In genomic region chr15:79893824-79894123, GRCm38 (mm10) we compare ENCODE assay signal across 14 mouse cellular contexts. TPM values are rescaled to one million over a fixed set of nuclear protein-coding genes. Genes with fewer than 3 reads are reported as not detected.
DNase-seq lines count a peak whose midpoint lies in the region; ATAC-seq and TF ChIP-seq lines count a peak whose summit lies in the region.
"Had no signal": no experiment of that assay in that cellular context is flagged by ENCODE, and none has a peak within 500 bp of the region (broad histone marks: within the 10 kb centered on the region; RNA-seq: fewer than 3 reads in every experiment).

No protein-coding gene starts in this region.

- peaks cover 15% of the 10 kb centered on the region for H3K4me1 ChIP-seq in heart, adult 2 months (ENCODE audit: control insufficient read depth, insufficient read depth, low read length)
- peaks cover 13% of the 10 kb centered on the region; the same call in 1 of the 2 replicates for H3K4me1 ChIP-seq in lung, embryonic 15.5 days
- H3K4me1 ChIP-seq in intestine, embryonic 15.5 days (replicated peaks): peaks cover 12% of the 10 kb centered on the region

- DNase-seq in heart, adult 2 months: no peak
- DNase-seq in heart, postnatal 10 days: no peak
- DNase-seq in lung, postnatal 25 days (ENCODE audit: low spot score): no peak
- peak; percentile 39 for DNase-seq in retina, embryonic 14.5 days (ENCODE audit: low spot score)
- no peak for DNase-seq in adrenal gland, adult 2 months
- DNase-seq: cerebellum, adult 11 months; gastrocnemius, postnatal 36 days; kidney, adult 9 months had no signal

- H3K9ac ChIP-seq in heart, adult 2 months (ENCODE audit: low read depth, low read length): no peak overlapping the region
- no peak overlapping the region for H3K9ac ChIP-seq in lung, embryonic 15.5 days
- H3K9ac ChIP-seq in intestine, embryonic 15.5 days: no peak overlapping the region
- H3K9ac ChIP-seq: midbrain, embryonic 15.5 days had no signal

- H3K27ac ChIP-seq in heart, adult 2 months: peak overlapping the region; percentile 38
- H3K27ac ChIP-seq in lung, embryonic 15.5 days: no peak overlapping the region
- no peak overlapping the region for H3K27ac ChIP-seq in intestine, embryonic 15.5 days
- H3K27ac ChIP-seq: midbrain, embryonic 15.5 days had no signal

- intact Hi-C loops in heart, adult 2 months (cut with DNase I): no loop called here
- intact Hi-C loops in heart, postnatal 10 days (cut with DNase I): no loop called here

- H3K27me3 ChIP-seq in heart, adult 2 months (ENCODE audit: control insufficient read depth, insufficient read depth, low read length): no peaks in the 10 kb centered on the region
- H3K27me3 ChIP-seq in lung, embryonic 15.5 days: no peaks in the 10 kb centered on the region
- H3K27me3 ChIP-seq in intestine, embryonic 15.5 days (replicated peaks): no peaks in the 10 kb centered on the region

- no peaks in the 10 kb centered on the region for H3K9me3 ChIP-seq in lung, embryonic 15.5 days
- no peaks in the 10 kb centered on the region for H3K9me3 ChIP-seq in intestine, embryonic 15.5 days
- H3K9me3 ChIP-seq: midbrain, embryonic 15.5 days had no signal

- ATAC-seq in lung, embryonic 15.5 days (ENCODE audit: borderline replicate concordance, extremely low read depth, low FRiP score, low TSS enrichment): no peak
- ATAC-seq in intestine, embryonic 15.5 days: no peak; the same call in 1 of the 2 replicates
- ATAC-seq in frontal cortex, adult (ENCODE audit: low TSS enrichment): no peak
- ATAC-seq: midbrain, embryonic 15.5 days had no signal

- TF ChIP-seq POLR2A in heart, adult 2 months (IDR thresholded peaks at IDR 0.05; ENCODE audit: insufficient read depth, low read depth, low read length): no peak

- peaks cover 7% of the 10 kb centered on the region for H3K36me3 ChIP-seq in heart, adult 2 months (ENCODE audit: control insufficient read depth, insufficient read depth, low read length)
- no peaks in the 10 kb centered on the region; the same call in 1 of the 2 replicates for H3K36me3 ChIP-seq in lung, embryonic 15.5 days
- H3K36me3 ChIP-seq in intestine, embryonic 15.5 days: no peaks in the 10 kb centered on the region
- H3K36me3 ChIP-seq: midbrain, embryonic 15.5 days had no signal

- H3K4me3 ChIP-seq in heart, adult 2 months: peak overlapping the region; percentile 14
- 0 out of 2 replicates have a peak overlapping the region, but pooled peaks have one; percentile 2 for H3K4me3 ChIP-seq in lung, embryonic 15.5 days
- H3K4me3 ChIP-seq in intestine, embryonic 15.5 days (replicated peaks): no peak overlapping the region
- H3K4me3 ChIP-seq: midbrain, embryonic 15.5 days had no signal

- H3K79me2 ChIP-seq in heart, adult 2 months (replicated peaks; ENCODE audit: control insufficient read depth, insufficient read depth, low read length): no peaks in the 10 kb centered on the region

- TF ChIP-seq CTCF in heart, adult 2 months (IDR thresholded peaks at IDR 0.05): no peak

- peak overlapping the region; percentile 23; the same call in 1 of the 2 replicates for H3K4me2 ChIP-seq in lung, embryonic 15.5 days
- H3K4me2 ChIP-seq in intestine, embryonic 15.5 days (replicated peaks): 0 out of 2 replicates have a peak overlapping the region, but pooled peaks have one; percentile 24
- H3K4me2 ChIP-seq: midbrain, embryonic 15.5 days had no signal

- 42% methylated on average over 3 of the region's 3 CpGs for WGBS in heart, adult 2 months
- 47% methylated on average over 3 of the region's 3 CpGs for WGBS in lung, embryonic 15.5 days
- WGBS in intestine, embryonic 15.5 days: 39% methylated on average over 3 of the region's 3 CpGs

- TF ChIP-seq EP300 in heart, adult 2 months (IDR thresholded peaks at IDR 0.05; ENCODE audit: insufficient read depth, low read depth, low read length): no peak

RNA-seq across cellular contexts. Expression of gene Apobec3, which starts 2.3 kb away (rescaled TPM):
- total RNA-seq in heart, adult 2 months (2021): 1 to 10 TPM; 6.8 to 7.1 TPM
- polyA plus RNA-seq in heart, adult 2 months (2012; rRNA removed): 13.9 and 16.3 TPM in 2 replicates
- 10 to 100 TPM; 11.2 to 11.7 TPM for total RNA-seq in heart, postnatal 10 days (2021)
- 30.0 and 38.5 TPM in 2 replicates for polyA plus RNA-seq in lung, embryonic 15.5 days (2015; fragmentation: Nextera tagmentation; extraction: Ambion mirVana)
- 13.1 and 15.4 TPM in 2 replicates for polyA plus RNA-seq in intestine, embryonic 15.5 days (2015; fragmentation: Nextera tagmentation; extraction: Ambion mirVana)
- 10 to 100 TPM; 13.1 to 16.5 TPM for total RNA-seq in adrenal gland, adult 2 months (2021)
- polyA plus RNA-seq in adrenal gland, adult 2 months (2012; rRNA removed): 5.2 and 6.7 TPM in 2 replicates

RNA-seq across cellular contexts. Expression of gene Cbx6, which starts 59.3 kb away (rescaled TPM):
- 10 to 100 TPM; 21.1 to 21.3 TPM for total RNA-seq in heart, adult 2 months (2021)
- polyA plus RNA-seq in heart, adult 2 months (2012; rRNA removed): 22.9 and 24.1 TPM in 2 replicates
- total RNA-seq in heart, postnatal 10 days (2021): 10 to 100 TPM; 40.7 to 48.7 TPM
- 72.9 and 73.8 TPM in 2 replicates for polyA plus RNA-seq in lung, embryonic 15.5 days (2015; fragmentation: Nextera tagmentation; extraction: Ambion mirVana)
- 39.1 and 39.7 TPM in 2 replicates for polyA plus RNA-seq in intestine, embryonic 15.5 days (2015; fragmentation: Nextera tagmentation; extraction: Ambion mirVana)
- 10 to 100 TPM; 46.2 to 67.3 TPM for total RNA-seq in adrenal gland, adult 2 months (2021)
- polyA plus RNA-seq in adrenal gland, adult 2 months (2012; rRNA removed): 105 and 106 TPM in 2 replicates

RNA-seq across cellular contexts. Expression of gene Npcd, which starts 59.7 kb away (rescaled TPM):
- under 1 TPM; 0.29 to 0.30 TPM for total RNA-seq in heart, adult 2 months (2021)
- polyA plus RNA-seq in heart, adult 2 months (2012; rRNA removed): 0.31 TPM in 1 of 2 replicates, not detected in the other
- 1 to 10 TPM in 1 of 2 experiments, under 1 TPM in 1; 0.74 to 1.8 TPM for total RNA-seq in heart, postnatal 10 days (2021)
- polyA plus RNA-seq in lung, embryonic 15.5 days (2015; fragmentation: Nextera tagmentation; extraction: Ambion mirVana): 0.55 TPM in 1 of 2 replicates, not detected in the other
- polyA plus RNA-seq in intestine, embryonic 15.5 days (2015; fragmentation: Nextera tagmentation; extraction: Ambion mirVana): 0.23 and 0.27 TPM in 2 replicates
- total RNA-seq in adrenal gland, adult 2 months (2021): 1 to 10 TPM; 1.2 to 2.0 TPM
- polyA plus RNA-seq in adrenal gland, adult 2 months (2012; rRNA removed): 13.4 and 14.6 TPM in 2 replicates
- polyA plus RNA-seq: C2C12; erythroblast, embryonic 14.5 days had no signal
